Mouse (Mus musculus): ENCODE measurements around the gene Ush1c. TPM values are rescaled to one million over a fixed set of nuclear protein-coding genes. Genes with fewer than 3 reads are reported as not detected.

Gene Ush1c
- total RNA-seq (2014; rRNA removed) (0.44 and 0.85 TPM in 2 replicates), polyA plus RNA-seq (2015; fragmentation: Nextera tagmentation; extraction: Ambion mirVana) (1.7 and 1.8 TPM in 2 replicates)

DNA sequence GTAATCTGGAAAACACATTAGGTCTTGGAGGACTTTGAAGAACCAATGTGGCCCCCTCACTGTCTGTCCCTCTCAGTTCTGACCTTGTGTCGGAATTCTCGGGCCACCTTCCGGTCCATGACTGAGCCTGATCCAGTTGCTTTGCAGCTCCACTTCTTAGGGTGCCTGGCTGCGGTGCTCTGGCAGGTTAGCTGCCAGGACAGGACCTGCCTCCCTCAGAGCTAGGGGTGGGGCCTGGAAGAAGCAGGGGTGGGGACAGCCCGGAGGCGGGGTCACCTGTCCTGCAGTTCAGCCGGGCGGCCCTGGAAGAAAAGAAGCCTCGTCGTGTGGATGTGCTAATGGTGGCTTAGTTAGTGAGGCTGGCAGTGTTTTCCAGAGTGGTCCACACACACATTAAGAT, at the start of gene Ush1c:
TSS of gene Ush1c (minus strand) at position 158 of the 400 bp plus-strand sequence.
- Histone ChIP-seq H3K9me3 (ENCODE audit: low read length) (no peaks in the 10 kb centered on the region), H3K4me1 (ENCODE audit: insufficient read depth, low read length) (peaks cover 9% of the 10 kb centered on the region; the same call in 1 of the 2 replicates), H3K4me2 (ENCODE audit: low read depth, low read length, poor library complexity, severe bottlenecking) (no peak within 1 kb of the TSS), H3K27ac (ENCODE audit: low read depth, low read length) (no peak within 1 kb of the TSS), H3K36me3 (ENCODE audit: insufficient read depth, low read length) (no peaks in the 10 kb centered on the region), H3K4me3 (ENCODE audit: low read depth, low read length) (no peak within 1 kb of the TSS), H3K9ac (replicated peaks; ENCODE audit: low read length, poor library complexity, severe bottlenecking) (no peak within 1 kb of the TSS), H3K27me3 (ENCODE audit: insufficient read depth, low read length) (no peaks in the 10 kb centered on the region)
- no peak for TF ChIP-seq CTCF (IDR thresholded peaks at IDR 0.05)
- 34% methylated on average over 10 of the region's 10 CpGs for WGBS
- ATAC-seq (ENCODE audit: low FRiP score): no peak
- no peak for DNase-seq (ENCODE audit: low spot score)

DNA sequence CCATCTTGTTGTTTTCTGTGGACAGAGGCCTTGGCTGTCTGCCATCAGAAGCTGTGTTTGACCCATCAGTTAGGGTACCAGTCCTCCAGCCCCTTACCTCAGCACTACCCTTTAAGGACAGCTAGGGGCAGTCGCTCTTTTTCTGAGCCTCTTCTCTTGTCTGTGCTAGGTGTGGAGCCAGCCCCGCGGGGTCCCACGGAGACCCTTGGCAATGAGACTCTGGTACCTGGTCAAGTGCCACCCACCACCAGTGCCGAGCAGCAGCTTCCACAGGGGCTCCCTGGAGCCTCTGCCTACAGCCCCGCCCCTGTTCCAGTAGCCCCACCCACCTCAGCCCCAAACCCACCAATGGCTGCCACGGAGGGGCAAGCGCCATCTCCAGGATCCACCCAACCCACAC, 48.7 kb upstream of the Ush1c start:
- no peaks in the 10 kb centered on the region for H3K27me3 ChIP-seq (ENCODE audit: insufficient read depth, low read length)
- TF ChIP-seq CTCF (IDR thresholded peaks at IDR 0.05): no peak
- H3K9me3 ChIP-seq (ENCODE audit: low read length): no peaks in the 10 kb centered on the region
- no peak overlapping the region for H3K4me2 ChIP-seq (ENCODE audit: low read depth, low read length, poor library complexity, severe bottlenecking)
- ATAC-seq (ENCODE audit: low FRiP score): no peak
- WGBS: 47% methylated on average over 7 of the region's 8 CpGs
- H3K4me1 ChIP-seq (ENCODE audit: insufficient read depth, low read length): no peaks in the 10 kb centered on the region
- H3K4me3 ChIP-seq (ENCODE audit: low read depth, low read length): no peak overlapping the region
- no peak for DNase-seq (ENCODE audit: low spot score)
- H3K9ac ChIP-seq (replicated peaks; ENCODE audit: low read length, poor library complexity, severe bottlenecking): no peak overlapping the region
- H3K36me3 ChIP-seq (ENCODE audit: insufficient read depth, low read length): no peaks in the 10 kb centered on the region
- H3K27ac ChIP-seq (ENCODE audit: low read depth, low read length): no peak overlapping the region

DNA sequence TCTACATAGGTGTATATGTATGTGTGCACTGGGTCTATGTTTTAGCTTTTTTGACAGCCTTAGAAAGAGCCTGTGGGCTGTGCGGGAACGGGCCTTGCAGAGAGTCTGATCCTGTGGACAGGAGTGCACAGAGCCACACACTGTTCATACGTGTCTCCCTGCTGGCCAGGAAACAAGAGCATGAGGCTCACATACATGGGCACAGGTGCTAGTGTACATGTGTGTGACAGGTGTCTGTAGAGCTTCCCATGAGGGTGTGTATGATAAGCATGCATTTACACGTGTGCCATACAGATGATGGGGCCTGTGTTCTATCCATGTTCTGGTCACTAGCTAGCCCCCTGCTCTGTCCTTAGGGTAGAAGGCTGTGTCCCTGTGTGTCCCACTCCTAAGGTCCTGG, 48.1 kb upstream of the Ush1c start:
- DNase-seq (ENCODE audit: low spot score) (no peak), ATAC-seq (ENCODE audit: low FRiP score) (no peak)
- 88% methylated on average over 4 of the region's 4 CpGs for WGBS
- Histone ChIP-seq H3K27ac (ENCODE audit: low read depth, low read length) (no peak overlapping the region), H3K4me2 (ENCODE audit: low read depth, low read length, poor library complexity, severe bottlenecking) (no peak overlapping the region), H3K4me3 (ENCODE audit: low read depth, low read length) (no peak overlapping the region), H3K9me3 (ENCODE audit: low read length) (no peaks in the 10 kb centered on the region), H3K27me3 (ENCODE audit: insufficient read depth, low read length) (no peaks in the 10 kb centered on the region), H3K4me1 (ENCODE audit: insufficient read depth, low read length) (no peaks in the 10 kb centered on the region), H3K9ac (replicated peaks; ENCODE audit: low read length, poor library complexity, severe bottlenecking) (no peak overlapping the region), H3K36me3 (ENCODE audit: insufficient read depth, low read length) (no peaks in the 10 kb centered on the region)
- no peak for TF ChIP-seq CTCF (IDR thresholded peaks at IDR 0.05)

DNA sequence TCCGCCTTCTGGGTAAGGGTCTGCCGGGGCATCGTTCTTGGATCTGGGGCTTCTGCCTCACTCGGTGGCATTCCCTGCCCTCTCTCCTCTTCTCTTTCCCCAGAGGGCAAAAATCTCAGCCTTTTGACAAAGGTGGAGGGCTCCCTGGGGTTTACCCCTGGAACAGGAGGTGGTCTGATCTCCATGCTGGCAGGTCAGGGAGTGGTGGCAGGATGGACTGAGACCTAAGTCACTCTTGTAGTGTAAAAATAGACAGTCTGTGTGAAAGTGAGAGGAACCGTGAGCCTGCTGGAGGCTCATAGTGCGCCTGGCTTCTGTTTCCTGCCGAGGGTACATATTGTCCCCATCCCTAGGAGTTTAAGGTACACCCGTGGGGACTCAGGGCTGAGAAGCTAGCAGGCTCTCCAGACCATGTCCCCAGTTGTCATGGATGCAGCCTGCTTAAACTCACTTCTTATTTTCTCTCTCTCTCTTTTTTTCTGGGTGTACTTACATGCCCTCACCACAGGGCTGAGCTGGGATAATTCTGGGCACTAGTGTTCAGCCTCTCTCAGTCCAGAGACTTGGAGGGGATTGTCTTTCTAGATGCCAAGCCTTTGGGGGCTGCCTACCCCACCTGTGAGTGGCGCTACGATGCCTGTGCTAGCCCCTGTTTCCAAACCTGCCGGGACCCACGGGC, 47.0 kb upstream of the Ush1c start:
- DNase-seq (ENCODE audit: low spot score): peak; percentile 27
- Histone ChIP-seq H3K9ac (replicated peaks; ENCODE audit: low read length, poor library complexity, severe bottlenecking) (no peak overlapping the region), H3K4me2 (ENCODE audit: low read depth, low read length, poor library complexity, severe bottlenecking) (no peak overlapping the region), H3K4me3 (ENCODE audit: low read depth, low read length) (no peak overlapping the region), H3K27ac (ENCODE audit: low read depth, low read length) (no peak overlapping the region), H3K27me3 (ENCODE audit: insufficient read depth, low read length) (no peaks in the 10 kb centered on the region), H3K4me1 (ENCODE audit: insufficient read depth, low read length) (no peaks in the 10 kb centered on the region), H3K9me3 (ENCODE audit: low read length) (no peaks in the 10 kb centered on the region), H3K36me3 (ENCODE audit: insufficient read depth, low read length) (no peaks in the 10 kb centered on the region)
- no peak for ATAC-seq (ENCODE audit: low FRiP score)
- WGBS: 84% methylated on average over 12 of the region's 12 CpGs
- peak; percentile 45 for TF ChIP-seq CTCF (IDR thresholded peaks at IDR 0.05)

DNA sequence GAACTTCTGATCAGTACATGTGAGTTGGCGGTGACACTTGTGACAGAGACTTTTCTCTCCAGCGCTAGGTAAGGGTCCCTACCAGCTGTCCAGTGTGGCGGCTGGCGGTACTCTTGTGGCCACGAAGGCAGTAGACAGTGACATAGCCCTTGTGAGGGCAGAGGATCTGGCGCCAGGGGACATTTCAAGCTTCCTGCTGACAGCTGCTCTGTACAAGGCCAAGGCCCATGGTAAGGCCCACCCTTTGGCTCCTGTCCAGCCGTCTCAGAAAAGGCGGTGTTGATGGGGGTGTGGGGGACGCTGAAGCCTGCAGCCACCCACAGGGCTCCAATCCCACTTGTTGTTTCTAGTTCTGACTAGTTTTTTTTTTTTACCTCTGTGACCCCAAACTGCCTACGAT, 45.4 kb upstream of the Ush1c start:
- peak; percentile 41 for DNase-seq (ENCODE audit: low spot score)
- WGBS: 69% methylated on average over 10 of the region's 10 CpGs

DNA sequence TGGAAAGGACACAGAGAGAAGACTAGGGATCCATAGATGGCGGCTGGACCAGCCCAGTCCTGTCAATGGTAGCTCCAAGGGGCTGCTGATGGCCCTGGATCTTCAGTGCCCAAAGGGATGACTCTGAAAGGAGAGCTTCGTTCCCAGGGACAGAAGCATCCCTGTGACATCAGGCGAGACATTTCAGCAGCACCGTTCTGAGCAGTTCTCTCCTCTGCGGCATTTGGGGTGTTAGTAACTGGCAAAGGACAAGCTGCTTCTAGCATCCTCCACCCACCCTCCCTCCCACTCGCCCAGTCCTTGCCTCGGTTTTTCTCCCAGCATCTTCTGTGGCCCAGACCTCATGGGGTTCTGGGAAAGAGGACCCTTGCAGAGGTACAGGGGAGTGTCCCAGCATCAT, 44.0 kb upstream of the Ush1c start:
- H3K9me3 ChIP-seq (ENCODE audit: low read length): no peaks in the 10 kb centered on the region
- 63% methylated on average over 7 of the region's 7 CpGs for WGBS
- ATAC-seq (ENCODE audit: low FRiP score): no peak
- no peak for TF ChIP-seq CTCF (IDR thresholded peaks at IDR 0.05)
- no peak for DNase-seq (ENCODE audit: low spot score)
- no peaks in the 10 kb centered on the region for H3K4me1 ChIP-seq (ENCODE audit: insufficient read depth, low read length)
- H3K27ac ChIP-seq (ENCODE audit: low read depth, low read length): no peak overlapping the region
- no peak overlapping the region for H3K9ac ChIP-seq (replicated peaks; ENCODE audit: low read length, poor library complexity, severe bottlenecking)
- H3K4me2 ChIP-seq (ENCODE audit: low read depth, low read length, poor library complexity, severe bottlenecking): no peak overlapping the region
- no peaks in the 10 kb centered on the region for H3K36me3 ChIP-seq (ENCODE audit: insufficient read depth, low read length)
- H3K4me3 ChIP-seq (ENCODE audit: low read depth, low read length): no peak overlapping the region
- H3K27me3 ChIP-seq (ENCODE audit: insufficient read depth, low read length): no peaks in the 10 kb centered on the region

More for the DNA sequence above, 45.4 kb upstream of the Ush1c start:
- Histone ChIP-seq H3K4me3 (ENCODE audit: low read depth, low read length) (no peak overlapping the region), H3K9me3 (ENCODE audit: low read length) (no peaks in the 10 kb centered on the region), H3K9ac (replicated peaks; ENCODE audit: low read length, poor library complexity, severe bottlenecking) (no peak overlapping the region), H3K36me3 (ENCODE audit: insufficient read depth, low read length) (no peaks in the 10 kb centered on the region), H3K4me1 (ENCODE audit: insufficient read depth, low read length) (no peaks in the 10 kb centered on the region), H3K27me3 (ENCODE audit: insufficient read depth, low read length) (no peaks in the 10 kb centered on the region), H3K4me2 (ENCODE audit: low read depth, low read length, poor library complexity, severe bottlenecking) (no peak overlapping the region), H3K27ac (ENCODE audit: low read depth, low read length) (no peak overlapping the region)
- no peak for TF ChIP-seq CTCF (IDR thresholded peaks at IDR 0.05)
- no peak for ATAC-seq (ENCODE audit: low FRiP score)
